Mouse (Mus musculus): ENCODE measurements around the gene Nrarp. TPM values are rescaled to one million over a fixed set of nuclear protein-coding genes. Genes with fewer than 3 reads are reported as not detected.

Nrarp gene
- polyA plus RNA-seq, 1 experiment from 2014 or later = 76.8 TPM

- H3K4me2 ChIP-seq = peak overlapping the region; percentile 76
- ATAC-seq (ENCODE audit: low FRiP score) = peak; percentile 13; the same call in 1 of the 2 replicates
These were observed 13.1 kb upstream of the Nrarp start for GRCm38 (mm10) chr2:25167481-25167880.

GRCm38 (mm10) chr2:25167919-25168664 is 12.5 kb upstream of the Nrarp start:
- Histone ChIP-seq H3K9ac (peak overlapping the region; percentile 61), H3K9me3 (no peaks in the 10 kb centered on the region), H3K27ac (peak overlapping the region; percentile 91), H3K4me3 (replicated peaks) (peak overlapping the region; percentile 44), H3K4me2 (peak overlapping the region; percentile 76), H3K36me3 (replicated peaks) (no peaks in the 10 kb centered on the region), H3K27me3 (no peaks in the 10 kb centered on the region), H3K4me1 (peaks cover 64% of the 10 kb centered on the region)
- ATAC-seq (ENCODE audit: low FRiP score) = peak; percentile 81
- WGBS = under 1% methylated on average over 27 of the region's 41 CpGs

More at GRCm38 (mm10) chr2:25167481-25167880, 13.1 kb upstream of the Nrarp start:
- no peaks in the 10 kb centered on the region for H3K9me3 ChIP-seq
- H3K9ac ChIP-seq = peak overlapping the region; percentile 61
- 19% methylated on average over 4 of the region's 4 CpGs for WGBS
- peaks cover 63% of the 10 kb centered on the region for H3K4me1 ChIP-seq
- H3K4me3 ChIP-seq (replicated peaks) = peak overlapping the region; percentile 44
- peak overlapping the region; percentile 91 for H3K27ac ChIP-seq
- no peaks in the 10 kb centered on the region for H3K27me3 ChIP-seq
- no peaks in the 10 kb centered on the region for H3K36me3 ChIP-seq (replicated peaks)

GRCm38 (mm10) chr2:25168665-25168978 is 11.9 kb upstream of the Nrarp start:
- no peak; the same call in 1 of the 2 replicates for ATAC-seq (ENCODE audit: low FRiP score)
- H3K4me1 ChIP-seq = peaks cover 59% of the 10 kb centered on the region
- 4% methylated on average over 2 of the region's 2 CpGs for WGBS

GRCm38 (mm10) chr2:25169778-25170177 is 10.8 kb upstream of the Nrarp start:
- H3K27me3 ChIP-seq = no peaks in the 10 kb centered on the region
- H3K36me3 ChIP-seq (replicated peaks) = no peaks in the 10 kb centered on the region
- H3K4me2 ChIP-seq = no peak overlapping the region
- WGBS = 10% methylated on average over 5 of the region's 5 CpGs
- H3K4me3 ChIP-seq (replicated peaks) = no peak overlapping the region
- no peaks in the 10 kb centered on the region for H3K9me3 ChIP-seq
- no peak for ATAC-seq (ENCODE audit: low FRiP score)
- H3K9ac ChIP-seq = 0 out of 2 replicates have a peak overlapping the region, but pooled peaks have one; percentile 17
- peaks cover 48% of the 10 kb centered on the region for H3K4me1 ChIP-seq
- peak overlapping the region; percentile 91 for H3K27ac ChIP-seq

More at GRCm38 (mm10) chr2:25168665-25168978, 11.9 kb upstream of the Nrarp start:
- H3K36me3 ChIP-seq (replicated peaks) = no peaks in the 10 kb centered on the region
- peak overlapping the region; percentile 76 for H3K4me2 ChIP-seq
- peak overlapping the region; percentile 91 for H3K27ac ChIP-seq
- H3K27me3 ChIP-seq = no peaks in the 10 kb centered on the region
- H3K9me3 ChIP-seq = no peaks in the 10 kb centered on the region
- H3K4me3 ChIP-seq (replicated peaks) = peak overlapping the region; percentile 44
- no peak overlapping the region; the same call in 1 of the 2 replicates for H3K9ac ChIP-seq

- no peak for ATAC-seq (ENCODE audit: low FRiP score)
- Histone ChIP-seq H3K36me3 (replicated peaks) (no peaks in the 10 kb centered on the region), H3K4me3 (replicated peaks) (no peak overlapping the region), H3K4me2 (no peak overlapping the region), H3K27me3 (no peaks in the 10 kb centered on the region), H3K4me1 (peaks cover 55% of the 10 kb centered on the region), H3K9ac (0 out of 2 replicates have a peak overlapping the region, but pooled peaks have one; percentile 17), H3K27ac (peak overlapping the region; percentile 91; the same call in 1 of the 2 replicates), H3K9me3 (no peaks in the 10 kb centered on the region)
- WGBS = 78% methylated on average over 10 of the region's 10 CpGs
These were observed 10.0 kb upstream of the Nrarp start for GRCm38 (mm10) chr2:25170326-25171100.

- no peaks in the 10 kb centered on the region for H3K9me3 ChIP-seq
- H3K4me3 ChIP-seq (replicated peaks) = no peak overlapping the region
- H3K4me1 ChIP-seq = peaks cover 62% of the 10 kb centered on the region
- H3K36me3 ChIP-seq (replicated peaks) = no peaks in the 10 kb centered on the region
- 89% methylated on average over 6 of the region's 6 CpGs for WGBS
- no peak for ATAC-seq (ENCODE audit: low FRiP score)
- no peaks in the 10 kb centered on the region for H3K27me3 ChIP-seq
- H3K9ac ChIP-seq = no peak overlapping the region
- H3K27ac ChIP-seq = no peak overlapping the region; the same call in 1 of the 2 replicates
- no peak overlapping the region for H3K4me2 ChIP-seq
These were observed 9.3 kb upstream of the Nrarp start for GRCm38 (mm10) chr2:25171101-25171768.

GRCm38 (mm10) chr2:25171769-25172153 is 8.8 kb upstream of the Nrarp start:
- 75% methylated on average over 1 of the region's 1 CpGs for WGBS
- Histone ChIP-seq H3K4me1 (peaks cover 68% of the 10 kb centered on the region), H3K36me3 (replicated peaks) (no peaks in the 10 kb centered on the region), H3K4me3 (replicated peaks) (no peak overlapping the region), H3K9ac (no peak overlapping the region), H3K4me2 (no peak overlapping the region), H3K9me3 (no peaks in the 10 kb centered on the region), H3K27me3 (no peaks in the 10 kb centered on the region), H3K27ac (no peak overlapping the region)
- no peak for ATAC-seq (ENCODE audit: low FRiP score)

GRCm38 (mm10) chr2:25172629-25173028 is 7.9 kb upstream of the Nrarp start:
- 84% methylated on average over 8 of the region's 8 CpGs for WGBS
- no peak overlapping the region for H3K9ac ChIP-seq
- H3K4me2 ChIP-seq = no peak overlapping the region
- H3K36me3 ChIP-seq (replicated peaks) = no peaks in the 10 kb centered on the region
- no peak for ATAC-seq (ENCODE audit: low FRiP score)
- H3K9me3 ChIP-seq = no peaks in the 10 kb centered on the region
- H3K27ac ChIP-seq = no peak overlapping the region
- peaks cover 68% of the 10 kb centered on the region for H3K4me1 ChIP-seq
- no peaks in the 10 kb centered on the region for H3K27me3 ChIP-seq
- no peak overlapping the region for H3K4me3 ChIP-seq (replicated peaks)

GRCm38 (mm10) chr2:25173821-25174220 is 6.7 kb upstream of the Nrarp start:
- no peaks in the 10 kb centered on the region for H3K9me3 ChIP-seq
- no peak overlapping the region for H3K4me3 ChIP-seq (replicated peaks)
- H3K27ac ChIP-seq = no peak overlapping the region
- no peaks in the 10 kb centered on the region for H3K36me3 ChIP-seq (replicated peaks)
- no peak for ATAC-seq (ENCODE audit: low FRiP score)
- H3K27me3 ChIP-seq = no peaks in the 10 kb centered on the region
- H3K4me1 ChIP-seq = peaks cover 68% of the 10 kb centered on the region
- no peak overlapping the region for H3K9ac ChIP-seq
- WGBS = 93% methylated on average over 4 of the region's 4 CpGs
- no peak overlapping the region for H3K4me2 ChIP-seq

- Histone ChIP-seq H3K36me3 (replicated peaks) (no peaks in the 10 kb centered on the region), H3K4me1 (peaks cover 67% of the 10 kb centered on the region), H3K9ac (no peak overlapping the region), H3K4me3 (replicated peaks) (no peak overlapping the region), H3K9me3 (no peaks in the 10 kb centered on the region), H3K27me3 (no peaks in the 10 kb centered on the region), H3K4me2 (no peak overlapping the region), H3K27ac (no peak overlapping the region)
- WGBS = 54% methylated on average over 7 of the region's 7 CpGs
- ATAC-seq (ENCODE audit: low FRiP score) = no peak
These were observed 5.5 kb upstream of the Nrarp start for GRCm38 (mm10) chr2:25174866-25175689.

- Histone ChIP-seq H3K9ac (no peak overlapping the region), H3K4me2 (no peak overlapping the region; the same call in 1 of the 2 replicates), H3K4me3 (replicated peaks) (no peak overlapping the region), H3K9me3 (no peaks in the 10 kb centered on the region), H3K27me3 (no peaks in the 10 kb centered on the region), H3K36me3 (replicated peaks) (no peaks in the 10 kb centered on the region), H3K4me1 (peaks cover 64% of the 10 kb centered on the region), H3K27ac (0 out of 2 replicates have a peak overlapping the region, but pooled peaks have one; percentile 9)
- 77% methylated on average over 4 of the region's 4 CpGs for WGBS
- ATAC-seq (ENCODE audit: low FRiP score) = no peak
These were observed 4.9 kb upstream of the Nrarp start for GRCm38 (mm10) chr2:25175690-25176078.
